Mouse (Mus musculus): ENCODE measurements around the gene Kdm4b. TPM values are rescaled to one million over a fixed set of nuclear protein-coding genes. Genes with fewer than 3 reads are reported as not detected.

Kdm4b gene
- polyA plus RNA-seq, 1 experiment from 2014 or later, result 8.1 TPM

DNA sequence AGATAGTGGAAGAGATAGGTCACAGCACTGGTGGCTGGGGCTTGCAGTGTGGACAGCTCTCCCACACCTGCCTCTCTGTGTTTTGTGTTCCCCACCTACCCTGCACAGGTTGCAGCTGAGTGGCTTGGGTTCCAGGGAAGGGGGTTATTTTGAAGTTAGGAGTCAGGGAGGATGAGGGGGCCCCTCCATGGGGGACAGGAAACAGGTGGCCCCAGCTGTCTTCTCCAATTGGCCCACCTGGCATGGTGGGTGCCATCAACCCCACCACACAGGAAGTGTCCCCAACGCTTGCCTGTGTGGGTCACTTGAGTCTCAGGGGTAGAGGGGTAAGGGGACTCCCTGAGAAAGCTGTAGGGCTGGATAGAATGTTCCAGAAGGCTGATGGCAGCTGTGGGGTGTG lies 32.6 kb upstream of the Kdm4b start:
- no peaks in the 10 kb centered on the region for H3K27me3 ChIP-seq (replicated peaks; ENCODE audit: control insufficient read depth, insufficient read depth, low read length)
- H3K4me1 ChIP-seq (replicated peaks; ENCODE audit: control insufficient read depth, insufficient read depth, low read length), result no peaks in the 10 kb centered on the region
- H3K9me3 ChIP-seq (ENCODE audit: control insufficient read depth), result no peaks in the 10 kb centered on the region
- 77% methylated on average over 1 of the region's 1 CpGs for WGBS
- H3K4me2 ChIP-seq (replicated peaks; ENCODE audit: low read depth), result no peak overlapping the region
- H3K27ac ChIP-seq (ENCODE audit: low read depth, low read length), result no peak overlapping the region
- no peak for ATAC-seq
- no peak overlapping the region for H3K9ac ChIP-seq (ENCODE audit: low read depth, low read length)
- no peaks in the 10 kb centered on the region for H3K36me3 ChIP-seq (ENCODE audit: control insufficient read depth, insufficient read depth)
- TF ChIP-seq CTCF (IDR thresholded peaks at IDR 0.05; ENCODE audit: low read depth), result no peak
- H3K4me3 ChIP-seq (ENCODE audit: low read depth, low read length), result no peak overlapping the region

DNA sequence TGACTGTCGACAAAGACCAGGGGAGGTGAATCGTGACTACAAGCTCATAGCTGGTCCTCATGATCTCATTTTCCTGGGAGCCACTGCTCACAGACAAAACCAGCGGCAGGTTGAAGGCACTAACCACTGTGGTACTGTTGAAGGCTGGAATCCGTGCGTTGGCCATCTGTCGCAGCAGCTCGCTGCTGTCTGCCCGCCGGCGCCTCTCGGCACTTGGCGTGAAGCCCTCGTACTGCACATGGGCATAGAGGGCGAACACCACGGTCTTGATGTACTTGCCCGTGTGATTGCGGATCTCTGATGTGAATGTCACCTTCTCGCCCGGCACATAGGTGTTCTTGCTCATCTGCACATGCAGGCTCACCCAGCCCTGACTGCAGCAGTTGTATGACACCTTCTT lies 31.6 kb upstream of the Kdm4b start:
- Histone ChIP-seq H3K4me2 (replicated peaks; ENCODE audit: low read depth) (no peak overlapping the region), H3K27ac (ENCODE audit: low read depth, low read length) (no peak overlapping the region), H3K27me3 (replicated peaks; ENCODE audit: control insufficient read depth, insufficient read depth, low read length) (no peaks in the 10 kb centered on the region), H3K4me3 (ENCODE audit: low read depth, low read length) (no peak overlapping the region), H3K4me1 (replicated peaks; ENCODE audit: control insufficient read depth, insufficient read depth, low read length) (no peaks in the 10 kb centered on the region), H3K9ac (ENCODE audit: low read depth, low read length) (no peak overlapping the region), H3K9me3 (ENCODE audit: control insufficient read depth) (no peaks in the 10 kb centered on the region), H3K36me3 (ENCODE audit: control insufficient read depth, insufficient read depth) (no peaks in the 10 kb centered on the region)
- no peak for TF ChIP-seq CTCF (IDR thresholded peaks at IDR 0.05; ENCODE audit: low read depth)
- ATAC-seq, result no peak
- WGBS, result 94% methylated on average over 19 of the region's 19 CpGs

DNA sequence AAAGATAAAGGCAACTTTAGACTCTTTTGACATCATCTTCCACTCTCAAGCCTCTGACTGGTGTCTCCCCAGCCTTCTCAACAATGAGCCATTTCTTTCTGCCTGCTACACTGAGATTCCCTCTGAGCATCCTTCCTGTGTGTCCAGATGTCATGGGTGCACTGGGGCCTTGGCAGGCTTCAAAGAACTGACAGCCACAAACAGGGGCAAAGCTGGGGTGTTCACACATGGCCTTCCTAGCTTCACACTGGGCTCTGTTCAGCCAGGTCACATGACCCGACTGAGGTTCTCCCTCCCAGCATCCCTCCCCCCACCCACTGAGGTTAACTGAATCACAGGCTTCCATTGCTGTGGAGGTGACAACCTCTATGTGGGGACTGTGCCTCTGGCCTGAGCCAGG lies 29.7 kb upstream of the Kdm4b start:
- WGBS, result 68% methylated on average over 1 of the region's 1 CpGs
- Histone ChIP-seq H3K4me1 (replicated peaks; ENCODE audit: control insufficient read depth, insufficient read depth, low read length) (no peaks in the 10 kb centered on the region), H3K27ac (ENCODE audit: low read depth, low read length) (no peak overlapping the region), H3K9ac (ENCODE audit: low read depth, low read length) (no peak overlapping the region), H3K4me3 (ENCODE audit: low read depth, low read length) (no peak overlapping the region), H3K27me3 (replicated peaks; ENCODE audit: control insufficient read depth, insufficient read depth, low read length) (no peaks in the 10 kb centered on the region), H3K36me3 (ENCODE audit: control insufficient read depth, insufficient read depth) (no peaks in the 10 kb centered on the region), H3K4me2 (replicated peaks; ENCODE audit: low read depth) (no peak overlapping the region), H3K9me3 (ENCODE audit: control insufficient read depth) (no peaks in the 10 kb centered on the region)
- no peak for TF ChIP-seq CTCF (IDR thresholded peaks at IDR 0.05; ENCODE audit: low read depth)
- ATAC-seq, result no peak

DNA sequence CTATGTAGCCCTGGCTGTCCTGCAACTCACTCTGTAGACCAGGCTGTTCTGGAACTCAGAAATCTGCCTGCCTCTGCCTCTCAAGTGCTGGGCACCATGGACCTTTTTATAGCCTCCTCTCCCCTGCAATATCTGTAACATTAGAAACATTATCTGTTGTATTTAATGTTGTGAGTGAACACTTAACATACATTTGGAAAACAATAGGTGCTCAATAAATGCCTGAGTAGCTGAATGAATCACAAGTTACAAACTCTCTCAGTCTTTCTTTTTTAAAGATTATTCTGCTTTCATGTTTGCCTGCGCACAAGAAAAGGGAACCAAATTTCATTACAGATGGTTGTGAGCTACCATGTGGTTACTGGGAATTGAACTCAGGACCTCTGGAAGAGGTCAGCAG lies 27.6 kb upstream of the Kdm4b start:
- no peaks in the 10 kb centered on the region for H3K27me3 ChIP-seq (replicated peaks; ENCODE audit: control insufficient read depth, insufficient read depth, low read length)
- H3K9ac ChIP-seq (ENCODE audit: low read depth, low read length), result no peak overlapping the region
- H3K4me3 ChIP-seq (ENCODE audit: low read depth, low read length), result no peak overlapping the region
- H3K27ac ChIP-seq (ENCODE audit: low read depth, low read length), result no peak overlapping the region
- ATAC-seq, result no peak
- 100% methylated on average over 1 of the region's 1 CpGs for WGBS
- TF ChIP-seq CTCF (IDR thresholded peaks at IDR 0.05; ENCODE audit: low read depth), result no peak
- no peaks in the 10 kb centered on the region for H3K9me3 ChIP-seq (ENCODE audit: control insufficient read depth)
- no peak overlapping the region for H3K4me2 ChIP-seq (replicated peaks; ENCODE audit: low read depth)
- no peaks in the 10 kb centered on the region for H3K36me3 ChIP-seq (ENCODE audit: control insufficient read depth, insufficient read depth)
- H3K4me1 ChIP-seq (replicated peaks; ENCODE audit: control insufficient read depth, insufficient read depth, low read length), result no peaks in the 10 kb centered on the region; the same call in 1 of the 2 replicates

DNA sequence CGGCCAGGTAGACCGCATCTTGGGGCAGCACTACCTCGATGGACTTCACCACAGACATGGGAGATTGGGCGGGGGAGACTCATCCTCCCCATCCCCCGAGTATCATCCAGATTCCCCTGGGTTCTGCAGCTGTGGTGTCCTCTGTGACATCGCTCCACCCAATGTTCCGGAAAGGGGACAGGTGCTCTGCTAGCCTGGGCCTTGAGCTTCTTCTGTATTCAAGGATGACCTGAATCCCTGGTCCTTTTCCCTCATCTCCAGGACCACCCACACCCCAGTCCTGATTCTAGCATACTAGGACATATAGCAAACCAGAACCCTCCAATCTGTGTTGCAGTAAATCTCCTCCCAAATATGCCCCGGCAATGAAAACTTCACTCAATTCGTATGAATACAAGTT lies 25.7 kb upstream of the Kdm4b start, which contains the start of gene Arrdc5:
TSS of gene Arrdc5 (minus strand) at position 101 of the 400 bp plus-strand sequence.
- Histone ChIP-seq H3K36me3 (ENCODE audit: control insufficient read depth, insufficient read depth) (no peaks in the 10 kb centered on the region), H3K4me1 (replicated peaks; ENCODE audit: control insufficient read depth, insufficient read depth, low read length) (no peaks in the 10 kb centered on the region; the same call in 1 of the 2 replicates), H3K4me2 (replicated peaks; ENCODE audit: low read depth) (no peak within 1 kb of the TSS), H3K9ac (ENCODE audit: low read depth, low read length) (no peak within 1 kb of the TSS), H3K9me3 (ENCODE audit: control insufficient read depth) (no peaks in the 10 kb centered on the region), H3K27me3 (replicated peaks; ENCODE audit: control insufficient read depth, insufficient read depth, low read length) (no peaks in the 10 kb centered on the region), H3K27ac (ENCODE audit: low read depth, low read length) (no peak within 1 kb of the TSS), H3K4me3 (ENCODE audit: low read depth, low read length) (no peak within 1 kb of the TSS)
- no peak for TF ChIP-seq CTCF (IDR thresholded peaks at IDR 0.05; ENCODE audit: low read depth)
- ATAC-seq, result no peak
- WGBS, result 87% methylated on average over 9 of the region's 9 CpGs

DNA sequence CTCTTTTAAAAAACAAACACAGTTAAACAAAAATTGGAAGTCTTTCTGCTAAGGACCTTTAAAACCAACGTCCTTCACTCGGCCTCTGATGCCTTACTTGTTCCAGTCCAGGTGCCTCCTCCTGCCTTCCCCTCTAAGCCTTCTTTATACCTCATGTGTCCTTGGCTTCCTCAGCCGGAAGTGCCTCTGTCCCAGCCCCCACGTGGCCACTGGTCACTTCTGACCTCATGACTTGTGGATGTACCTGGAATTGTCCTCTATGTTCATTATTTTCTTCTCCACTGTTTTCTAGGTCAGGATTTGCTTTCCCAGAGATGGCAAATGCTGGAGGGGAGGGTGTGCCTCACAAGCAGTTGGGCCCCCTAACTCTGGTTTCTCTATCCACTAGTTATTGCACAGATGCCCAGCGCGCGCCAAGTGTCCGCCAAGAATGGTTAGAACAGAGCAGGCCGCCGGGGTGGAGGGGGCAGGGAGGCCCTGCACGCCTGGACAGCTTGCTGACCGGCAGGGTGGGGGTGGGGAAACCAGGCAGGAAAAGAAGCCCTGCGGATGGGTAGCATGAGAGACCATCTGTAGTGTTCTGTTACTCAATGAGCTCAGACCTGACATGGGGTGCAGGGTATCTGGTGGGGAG lies 23.4 kb upstream of the Kdm4b start:
- Histone ChIP-seq H3K9ac (ENCODE audit: low read depth, low read length) (no peak overlapping the region), H3K27me3 (replicated peaks; ENCODE audit: control insufficient read depth, insufficient read depth, low read length) (no peaks in the 10 kb centered on the region), H3K36me3 (ENCODE audit: control insufficient read depth, insufficient read depth) (no peaks in the 10 kb centered on the region), H3K4me2 (replicated peaks; ENCODE audit: low read depth) (peak overlapping the region; percentile 99), H3K27ac (ENCODE audit: low read depth, low read length) (peak overlapping the region; percentile 36; the same call in 1 of the 2 replicates), H3K4me3 (ENCODE audit: low read depth, low read length) (no peak overlapping the region), H3K4me1 (replicated peaks; ENCODE audit: control insufficient read depth, insufficient read depth, low read length) (no peaks in the 10 kb centered on the region; the same call in 1 of the 2 replicates), H3K9me3 (ENCODE audit: control insufficient read depth) (no peaks in the 10 kb centered on the region)
- TF ChIP-seq CTCF (IDR thresholded peaks at IDR 0.05; ENCODE audit: low read depth), result no peak
- 0 out of 2 replicates have a peak, but pooled peaks have one; percentile 0 for ATAC-seq
- WGBS, result 34% methylated on average over 13 of the region's 13 CpGs

Data from intestine, postnatal 0 days (tissue).